Comparison of ENCODE assay signal across 26 mouse cellular contexts in genomic region chr15:81833481-81833880, GRCm38 (mm10). TPM values are rescaled to one million over a fixed set of nuclear protein-coding genes. Genes with fewer than 3 reads are reported as not detected.
DNase-seq lines count a peak whose midpoint lies in the region; ATAC-seq and TF ChIP-seq lines count a peak whose summit lies in the region.
"Had no signal": no experiment of that assay in that cellular context is flagged by ENCODE, and none has a peak within 500 bp of the region (broad histone marks: within the 10 kb centered on the region; RNA-seq: fewer than 3 reads in every experiment).

No protein-coding gene starts in this region.

- H3K27ac ChIP-seq in gastrocnemius, adult 2 months = peak overlapping the region; percentile 96
- peak overlapping the region; percentile 76 for H3K27ac ChIP-seq in heart, embryonic 16.5 days (ENCODE audit: low read length)
- H3K27ac ChIP-seq in liver, adult 2 months (replicated peaks; ENCODE audit: insufficient read depth, low read depth, low read length) = peak overlapping the region; percentile 83
- H3K27ac ChIP-seq in liver, embryonic 11.5 days (ENCODE audit: low read depth, low read length) = no peak overlapping the region
- H3K27ac ChIP-seq in intestine, embryonic 16.5 days (ENCODE audit: low read length) = no peak overlapping the region
- H3K27ac ChIP-seq: embryonic facial prominence, embryonic 15.5 days; lung, embryonic 15.5 days; midbrain, embryonic 12.5 days; neural tube, embryonic 12.5 days had no signal

- intact Hi-C loops in gastrocnemius, adult 2 months (cut with DNase I) = loop anchor here (5.0 kb wide), 1 partner anchor 39 kb away; the partner anchor contains the start of genes Aco2 and Phf5a
- intact Hi-C loops in heart, postnatal 25 days (cut with DNase I) = loop anchor here (2.0 kb wide), 1 partner anchor 23 kb away; no protein-coding TSS in a partner anchor

- DNase-seq in gastrocnemius, adult 2 months = peak; percentile 34
- DNase-seq in gastrocnemius, postnatal 10 days = no peak
- no peak for DNase-seq in heart, postnatal 25 days (ENCODE audit: low spot score)
- DNase-seq in liver, adult 2 months (ENCODE audit: extremely low read depth, low read depth, low spot score) = peak; percentile 54
- DNase-seq in liver, embryonic 11.5 days (ENCODE audit: low spot score) = no peak
- DNase-seq: adrenal gland, adult 2 months; adrenal gland, postnatal 36 days; B cell, adult 2 months; kidney, adult 8-10 months; kidney, postnatal 10 days; layer of hippocampus, adult 9-11 months; liver; lung, postnatal 4 days; right cerebral cortex, adult 18-20 months; thymus, adult 2 months; thymus, postnatal 36 days had no signal

- ATAC-seq in heart, embryonic 16.5 days (replicated peaks; ENCODE audit: extremely low read depth, insufficient read depth, low FRiP score) = no peak
- ATAC-seq in liver, embryonic 11.5 days (replicated peaks; ENCODE audit: low FRiP score) = no peak
- no peak for ATAC-seq in intestine, embryonic 16.5 days
- ATAC-seq: forebrain, embryonic 14.5 days; hindbrain, embryonic 16.5 days had no signal

- H3K4me1 ChIP-seq in heart, embryonic 16.5 days (ENCODE audit: control insufficient read depth, insufficient read depth, low read length) = peaks cover 52% of the 10 kb centered on the region
- H3K4me1 ChIP-seq in liver, adult 2 months (ENCODE audit: control insufficient read depth, insufficient read depth, low read length) = peaks cover 38% of the 10 kb centered on the region
- H3K4me1 ChIP-seq in liver, embryonic 11.5 days (replicated peaks; ENCODE audit: control insufficient read depth, insufficient read depth, low read length) = peaks cover 15% of the 10 kb centered on the region
- peaks cover 28% of the 10 kb centered on the region for H3K4me1 ChIP-seq in intestine, embryonic 16.5 days (ENCODE audit: control insufficient read depth, insufficient read depth, low read length)

- no peak for TF ChIP-seq CTCF in gastrocnemius, adult 2 months (IDR thresholded peaks at IDR 0.05)
- TF ChIP-seq CTCF in liver, adult 2 months (IDR thresholded peaks at IDR 0.05; ENCODE audit: low read depth, low read length) = no peak

- no peaks in the 10 kb centered on the region for H3K36me3 ChIP-seq in heart, embryonic 16.5 days (ENCODE audit: control insufficient read depth, insufficient read depth)
- no peaks in the 10 kb centered on the region for H3K36me3 ChIP-seq in liver, adult 2 months (ENCODE audit: control insufficient read depth, insufficient read depth, low read length)
- no peaks in the 10 kb centered on the region for H3K36me3 ChIP-seq in liver, embryonic 11.5 days (ENCODE audit: control insufficient read depth, insufficient read depth, low read length)
- no peaks in the 10 kb centered on the region for H3K36me3 ChIP-seq in intestine, embryonic 16.5 days (ENCODE audit: control insufficient read depth, insufficient read depth, low read length)
- H3K36me3 ChIP-seq: embryonic facial prominence, embryonic 15.5 days; lung, embryonic 15.5 days; midbrain, embryonic 12.5 days had no signal

- H3K4me3 ChIP-seq in gastrocnemius, adult 2 months = peak overlapping the region; percentile 62
- no peak overlapping the region for H3K4me3 ChIP-seq in heart, embryonic 16.5 days (ENCODE audit: low read length)
- no peak overlapping the region for H3K4me3 ChIP-seq in liver, adult 2 months (ENCODE audit: insufficient read depth, low read depth, low read length)
- H3K4me3 ChIP-seq in liver, embryonic 11.5 days (ENCODE audit: low read depth, low read length) = no peak overlapping the region
- H3K4me3 ChIP-seq in intestine, embryonic 16.5 days (ENCODE audit: low read length) = no peak overlapping the region
- H3K4me3 ChIP-seq: embryonic facial prominence, embryonic 15.5 days; lung, embryonic 15.5 days; megakaryocyte, embryonic 14.5 days; midbrain, embryonic 12.5 days; myocyte; neural tube, embryonic 12.5 days had no signal

- H3K4me2 ChIP-seq in heart, embryonic 16.5 days (ENCODE audit: low read depth, low read length) = no peak overlapping the region
- H3K4me2 ChIP-seq in liver, embryonic 11.5 days = no peak overlapping the region
- no peak overlapping the region for H3K4me2 ChIP-seq in intestine, embryonic 16.5 days (ENCODE audit: low read depth, low read length)
- H3K4me2 ChIP-seq: embryonic facial prominence, embryonic 15.5 days; lung, embryonic 15.5 days; midbrain, embryonic 12.5 days; neural tube, embryonic 12.5 days had no signal

- H3K9ac ChIP-seq in heart, embryonic 16.5 days (ENCODE audit: low read length) = no peak overlapping the region
- H3K9ac ChIP-seq in liver, adult 2 months (ENCODE audit: low read depth, low read length) = no peak overlapping the region; the same call in 1 of the 2 replicates
- H3K9ac ChIP-seq in liver, embryonic 11.5 days (ENCODE audit: low read depth, low read length) = no peak overlapping the region
- H3K9ac ChIP-seq in intestine, embryonic 16.5 days (ENCODE audit: low read depth, low read length) = no peak overlapping the region
- H3K9ac ChIP-seq: embryonic facial prominence, embryonic 15.5 days; lung, embryonic 15.5 days; midbrain, embryonic 12.5 days; neural tube, embryonic 12.5 days had no signal

- H3K27me3 ChIP-seq in heart, embryonic 16.5 days (ENCODE audit: control insufficient read depth, insufficient read depth, low read length) = no peaks in the 10 kb centered on the region
- no peaks in the 10 kb centered on the region for H3K27me3 ChIP-seq in liver, adult 2 months (ENCODE audit: control insufficient read depth, insufficient read depth, low read length)
- no peaks in the 10 kb centered on the region; the same call in 1 of the 2 replicates for H3K27me3 ChIP-seq in liver, embryonic 11.5 days (replicated peaks; ENCODE audit: control insufficient read depth, insufficient read depth, low read length)
- H3K27me3 ChIP-seq in intestine, embryonic 16.5 days (replicated peaks; ENCODE audit: control insufficient read depth, insufficient read depth, low read length) = no peaks in the 10 kb centered on the region
- H3K27me3 ChIP-seq: embryonic facial prominence, embryonic 15.5 days; lung, embryonic 15.5 days had no signal

- H3K9me3 ChIP-seq in heart, embryonic 16.5 days (replicated peaks; ENCODE audit: control insufficient read depth, low read length) = no peaks in the 10 kb centered on the region
- no peaks in the 10 kb centered on the region for H3K9me3 ChIP-seq in liver, embryonic 11.5 days (ENCODE audit: control insufficient read depth, low read length)
- H3K9me3 ChIP-seq in intestine, embryonic 16.5 days (ENCODE audit: control insufficient read depth, low read length) = no peaks in the 10 kb centered on the region
- H3K9me3 ChIP-seq: embryonic facial prominence, embryonic 15.5 days; lung, embryonic 15.5 days; megakaryocyte, embryonic 14.5 days; midbrain, embryonic 12.5 days; neural tube, embryonic 12.5 days had no signal

- H3K79me2 ChIP-seq in liver, adult 2 months (ENCODE audit: control insufficient read depth, insufficient read depth, low read length) = no peaks in the 10 kb centered on the region

- TF ChIP-seq POLR2A in liver, adult 2 months (IDR thresholded peaks at IDR 0.05; ENCODE audit: extremely low read depth, insufficient read depth, low read length) = no peak

- 81% methylated on average over 4 of the region's 4 CpGs for WGBS in heart, embryonic 16.5 days
- 56% methylated on average over 4 of the region's 4 CpGs for WGBS in liver, adult 2 months
- WGBS in liver, embryonic 11.5 days = 71% methylated on average over 4 of the region's 4 CpGs
- 63% methylated on average over 4 of the region's 4 CpGs for WGBS in intestine, embryonic 16.5 days

RNA-seq across cellular contexts. Expression of gene Tob2, which starts 25.1 kb away (rescaled TPM):
- total RNA-seq in gastrocnemius, adult 2 months (2021) = 100 to 1,000 TPM; 151 to 205 TPM
- total RNA-seq in gastrocnemius, postnatal 10 days (2021) = 10 to 100 TPM; 38.1 to 80.4 TPM
- polyA plus RNA-seq in heart, embryonic 16.5 days (2015; fragmentation: Nextera tagmentation; extraction: Ambion mirVana) = 17.5 and 17.8 TPM in 2 replicates
- total RNA-seq in heart, postnatal 25 days (2021) = 10 to 100 TPM; 66.9 to 95.5 TPM
- 15.8 and 25.6 TPM in 2 replicates for total RNA-seq in liver, adult 2 months (2014; rRNA removed)
- 20.9 and 21.6 TPM in 2 replicates for polyA plus RNA-seq in liver, adult 2 months (2012; rRNA removed)
- 18.3 and 19.3 TPM in 2 replicates for polyA plus RNA-seq in liver, embryonic 11.5 days (2014; fragmentation: Nextera tagmentation; extraction: Ambion mirVana)
- polyA plus RNA-seq in intestine, embryonic 16.5 days (2015; fragmentation: Nextera tagmentation; extraction: Ambion mirVana) = 25.3 and 28.6 TPM in 2 replicates

RNA-seq across cellular contexts. Expression of gene Tef, which starts 31.3 kb away (rescaled TPM):
- total RNA-seq in gastrocnemius, adult 2 months (2021) = 100 to 1,000 TPM; 101 to 191 TPM
- total RNA-seq in gastrocnemius, postnatal 10 days (2021) = 100 to 1,000 TPM; 127 to 130 TPM
- polyA plus RNA-seq in heart, embryonic 16.5 days (2015; fragmentation: Nextera tagmentation; extraction: Ambion mirVana) = 23.2 and 25.1 TPM in 2 replicates
- total RNA-seq in heart, postnatal 25 days (2021) = 100 to 1,000 TPM in 1 of 2 experiments, 10 to 100 TPM in 1; 64.1 to 135 TPM
- total RNA-seq in liver, adult 2 months (2014; rRNA removed) = 156 and 163 TPM in 2 replicates
- polyA plus RNA-seq in liver, adult 2 months (2012; rRNA removed) = 34.6 and 35.0 TPM in 2 replicates
- polyA plus RNA-seq in liver, embryonic 11.5 days (2014; fragmentation: Nextera tagmentation; extraction: Ambion mirVana) = 12.0 and 12.6 TPM in 2 replicates
- polyA plus RNA-seq in intestine, embryonic 16.5 days (2015; fragmentation: Nextera tagmentation; extraction: Ambion mirVana) = 12.5 and 14.5 TPM in 2 replicates

RNA-seq across cellular contexts. Expression of gene Phf5a, which starts 38.2 kb away (rescaled TPM):
- total RNA-seq in gastrocnemius, adult 2 months (2021) = 10 to 100 TPM; 38.4 to 39.9 TPM
- 10 to 100 TPM; 37.4 to 39.6 TPM for total RNA-seq in gastrocnemius, postnatal 10 days (2021)
- 98.6 and 103 TPM in 2 replicates for polyA plus RNA-seq in heart, embryonic 16.5 days (2015; fragmentation: Nextera tagmentation; extraction: Ambion mirVana)
- total RNA-seq in heart, postnatal 25 days (2021) = 10 to 100 TPM; 29.7 to 38.0 TPM
- 12.3 and 15.6 TPM in 2 replicates for total RNA-seq in liver, adult 2 months (2014; rRNA removed)
- polyA plus RNA-seq in liver, adult 2 months (2012; rRNA removed) = 27.5 and 28.7 TPM in 2 replicates
- polyA plus RNA-seq in liver, embryonic 11.5 days (2014; fragmentation: Nextera tagmentation; extraction: Ambion mirVana) = 224 and 237 TPM in 2 replicates
- polyA plus RNA-seq in intestine, embryonic 16.5 days (2015; fragmentation: Nextera tagmentation; extraction: Ambion mirVana) = 119 and 122 TPM in 2 replicates

RNA-seq across cellular contexts. Expression of gene Aco2, which starts 38.6 kb away (rescaled TPM):
- total RNA-seq in gastrocnemius, adult 2 months (2021) = 1,000 to 10,000 TPM; 1,155 to 1,439 TPM
- total RNA-seq in gastrocnemius, postnatal 10 days (2021) = 100 to 1,000 TPM; 789 to 874 TPM
- 769 and 804 TPM in 2 replicates for polyA plus RNA-seq in heart, embryonic 16.5 days (2015; fragmentation: Nextera tagmentation; extraction: Ambion mirVana)
- total RNA-seq in heart, postnatal 25 days (2021) = 1,000 to 10,000 TPM; 2,060 to 2,092 TPM
- total RNA-seq in liver, adult 2 months (2014; rRNA removed) = 170 and 187 TPM in 2 replicates
- polyA plus RNA-seq in liver, adult 2 months (2012; rRNA removed) = 127 TPM in 2 replicates
- polyA plus RNA-seq in liver, embryonic 11.5 days (2014; fragmentation: Nextera tagmentation; extraction: Ambion mirVana) = 177 and 185 TPM in 2 replicates
- polyA plus RNA-seq in intestine, embryonic 16.5 days (2015; fragmentation: Nextera tagmentation; extraction: Ambion mirVana) = 288 and 307 TPM in 2 replicates

Comparison
In these comparisons a context has a peak if more than half of its experiments do, and no peak if none do; other contexts are left out.
1. DNase-seq: peak in gastrocnemius, adult 2 months (single experiment) and liver, adult 2 months (single experiment); none in gastrocnemius, postnatal 10 days (single experiment), heart, postnatal 25 days (single experiment) and liver, embryonic 11.5 days (single experiment).
2. H3K27ac ChIP-seq: peak in gastrocnemius, adult 2 months (single experiment), heart, embryonic 16.5 days (single experiment) and liver, adult 2 months (single experiment); none in liver, embryonic 11.5 days (single experiment) and intestine, embryonic 16.5 days (single experiment).